Mouse (Mus musculus): ENCODE measurements around the gene Gpr182.
"Not testable (repeated sequence)": the region's sequence is repeated elsewhere in the genome, so short reads cannot be mapped to it uniquely, and the experiment has no call there.

GRCm38 (mm10) chr10:127785411-127785810 lies 33.9 kb upstream of the Gpr182 start:
- TF ChIP-seq MEF2A (IDR thresholded peaks at IDR 0.05; ENCODE audit: borderline replicate concordance, low read depth, low read length); ZKSCAN1 (IDR thresholded peaks at IDR 0.05; ENCODE audit: borderline replicate concordance, low read depth, low read length); TCF12 (IDR thresholded peaks at IDR 0.05; ENCODE audit: low read depth, low read length); MAFK (IDR thresholded peaks at IDR 0.05; ENCODE audit: insufficient replicate concordance, low read length); ZC3H11A (IDR thresholded peaks at IDR 0.05; ENCODE audit: low read depth, low read length); CHD2 (IDR thresholded peaks at IDR 0.05; ENCODE audit: low read length): not testable (repeated sequence)
